Comparison of ENCODE assay signal across 29 mouse cellular contexts in the genomic region with DNA sequence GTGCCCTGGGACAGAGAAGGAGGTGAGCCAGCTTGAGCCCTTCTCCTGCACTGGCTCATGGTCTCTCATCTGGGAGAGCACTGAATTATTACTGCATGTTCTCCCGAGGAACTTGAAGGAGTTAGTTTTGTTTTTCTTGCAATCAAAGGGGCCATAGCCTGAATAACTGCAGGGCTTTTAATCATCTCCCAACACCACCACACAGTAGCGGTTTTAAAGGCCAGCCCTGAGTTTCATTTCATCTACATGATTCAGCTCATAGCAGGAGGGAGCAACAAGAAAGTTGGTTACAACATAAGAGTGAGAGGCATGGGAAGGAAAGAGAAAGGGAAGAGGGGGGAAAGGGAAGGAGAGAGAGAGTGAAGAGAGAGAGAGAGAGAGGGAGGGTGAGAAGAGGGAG. TPM values are rescaled to one million over a fixed set of nuclear protein-coding genes. Genes with fewer than 3 reads are reported as not detected.
DNase-seq lines count a peak whose midpoint lies in the region; ATAC-seq and TF ChIP-seq lines count a peak whose summit lies in the region.
"Had no signal": no experiment of that assay in that cellular context is flagged by ENCODE, and none has a peak within 500 bp of the region (broad histone marks: within the 10 kb centered on the region; RNA-seq: fewer than 3 reads in every experiment).

No protein-coding gene starts in this region.

- no peaks in the 10 kb centered on the region for H3K36me3 ChIP-seq in intestine, embryonic 14.5 days (ENCODE audit: control insufficient read depth, insufficient read depth, low read length)
- no peaks in the 10 kb centered on the region for H3K36me3 ChIP-seq in intestine, embryonic 16.5 days (ENCODE audit: control insufficient read depth, insufficient read depth, low read length)
- no peaks in the 10 kb centered on the region for H3K36me3 ChIP-seq in lung, postnatal 0 days (ENCODE audit: insufficient read depth, low read length)
- H3K36me3 ChIP-seq in liver, embryonic 11.5 days (ENCODE audit: control insufficient read depth, insufficient read depth, low read length) = no peaks in the 10 kb centered on the region
- H3K36me3 ChIP-seq: embryonic facial prominence, embryonic 12.5 days; embryonic facial prominence, embryonic 15.5 days; forebrain, embryonic 10.5 days; forebrain, embryonic 15.5 days; G1E; heart, embryonic 12.5 days; heart, embryonic 15.5 days; hindbrain, embryonic 10.5 days had no signal

- TF ChIP-seq CTCF in lung, postnatal 0 days (IDR thresholded peaks at IDR 0.05) = no peak
- no peak for TF ChIP-seq CTCF in embryonic fibroblast, embryonic 13.5 days (IDR thresholded peaks at IDR 0.05; ENCODE audit: borderline replicate concordance, insufficient read depth, low read length)

- no peak for TF ChIP-seq POLR2A in embryonic fibroblast, embryonic 13.5 days (IDR thresholded peaks at IDR 0.05; ENCODE audit: low read depth, low read length)

- no peak overlapping the region for H3K27ac ChIP-seq in intestine, embryonic 14.5 days (ENCODE audit: low read depth)
- no peak overlapping the region for H3K27ac ChIP-seq in intestine, embryonic 16.5 days (ENCODE audit: low read length)
- no peak overlapping the region for H3K27ac ChIP-seq in lung, postnatal 0 days (ENCODE audit: low read length)
- peak overlapping the region; percentile 62 for H3K27ac ChIP-seq in embryonic fibroblast, embryonic 13.5 days (ENCODE audit: insufficient read depth, low read length)
- H3K27ac ChIP-seq in liver, embryonic 11.5 days (ENCODE audit: low read depth, low read length) = no peak overlapping the region
- H3K27ac ChIP-seq: embryonic facial prominence, embryonic 12.5 days; embryonic facial prominence, embryonic 15.5 days; forebrain, embryonic 10.5 days; forebrain, embryonic 15.5 days; heart, embryonic 15.5 days; hindbrain, embryonic 10.5 days; hindbrain, embryonic 14.5 days; hindbrain, postnatal 0 days had no signal

- H3K4me3 ChIP-seq in intestine, embryonic 14.5 days (ENCODE audit: low read depth, low read length) = no peak overlapping the region
- H3K4me3 ChIP-seq in intestine, embryonic 16.5 days (ENCODE audit: low read length) = no peak overlapping the region
- no peak overlapping the region for H3K4me3 ChIP-seq in lung, postnatal 0 days (ENCODE audit: low read depth, low read length)
- no peak overlapping the region for H3K4me3 ChIP-seq in embryonic fibroblast, embryonic 13.5 days (ENCODE audit: insufficient read depth, low read length)
- H3K4me3 ChIP-seq in liver, embryonic 11.5 days (ENCODE audit: low read depth, low read length) = no peak overlapping the region
- H3K4me3 ChIP-seq: embryonic facial prominence, embryonic 12.5 days; embryonic facial prominence, embryonic 15.5 days; erythroblast, embryonic 14.5 days; forebrain, embryonic 10.5 days; forebrain, embryonic 15.5 days; heart, embryonic 12.5 days; heart, embryonic 15.5 days; hindbrain, embryonic 10.5 days had no signal

- H3K4me1 ChIP-seq in intestine, embryonic 14.5 days (replicated peaks; ENCODE audit: control insufficient read depth, insufficient read depth, low read length) = peaks cover 3% of the 10 kb centered on the region; the same call in 1 of the 2 replicates
- no peaks in the 10 kb centered on the region for H3K4me1 ChIP-seq in intestine, embryonic 16.5 days (ENCODE audit: control insufficient read depth, insufficient read depth, low read length)
- H3K4me1 ChIP-seq in lung, postnatal 0 days (ENCODE audit: insufficient read depth, low read depth, low read length) = peaks cover 4% of the 10 kb centered on the region
- H3K4me1 ChIP-seq in embryonic fibroblast, embryonic 13.5 days (ENCODE audit: control insufficient read depth, insufficient read depth, low read length) = peaks cover 4% of the 10 kb centered on the region; the same call in 1 of the 2 replicates
- no peaks in the 10 kb centered on the region for H3K4me1 ChIP-seq in liver, embryonic 11.5 days (replicated peaks; ENCODE audit: control insufficient read depth, insufficient read depth, low read length)
- H3K4me1 ChIP-seq: embryonic facial prominence, embryonic 15.5 days; forebrain, embryonic 10.5 days; forebrain, embryonic 15.5 days; heart, embryonic 12.5 days; hindbrain, embryonic 10.5 days had no signal

- H3K9me3 ChIP-seq in intestine, embryonic 14.5 days (ENCODE audit: control insufficient read depth, low read length) = no peaks in the 10 kb centered on the region
- no peaks in the 10 kb centered on the region for H3K9me3 ChIP-seq in intestine, embryonic 16.5 days (ENCODE audit: control insufficient read depth, low read length)
- no peaks in the 10 kb centered on the region for H3K9me3 ChIP-seq in lung, postnatal 0 days (ENCODE audit: low read length)
- H3K9me3 ChIP-seq in liver, embryonic 11.5 days (ENCODE audit: control insufficient read depth, low read length) = no peaks in the 10 kb centered on the region
- H3K9me3 ChIP-seq: embryonic facial prominence, embryonic 12.5 days; embryonic facial prominence, embryonic 15.5 days; forebrain, embryonic 10.5 days; forebrain, embryonic 15.5 days; heart, embryonic 12.5 days; heart, embryonic 15.5 days; hindbrain, embryonic 10.5 days had no signal

- peak; percentile 42 for DNase-seq in intestine, embryonic 14.5 days (ENCODE audit: low spot score)
- DNase-seq in lung, postnatal 0 days (ENCODE audit: low spot score) = no peak
- DNase-seq in lung, postnatal 14 days = no peak
- DNase-seq in liver, embryonic 11.5 days (ENCODE audit: low spot score) = no peak
- DNase-seq: adrenal gland, adult 2 months; adrenal gland, postnatal 14 days; B cell, adult 2 months; cerebellum, adult 11 months; cerebellum, adult 2 months; cerebellum, adult 9-11 months; cerebellum, postnatal 25 days; gastrocnemius, postnatal 25 days; heart, adult 18-20 months; heart, postnatal 10 days; heart, postnatal 36 days had no signal

- TF ChIP-seq EP300 in lung, postnatal 0 days (IDR thresholded peaks at IDR 0.05) = no peak

- H3K27me3 ChIP-seq in intestine, embryonic 14.5 days (replicated peaks; ENCODE audit: control insufficient read depth, insufficient read depth, low read length) = no peaks in the 10 kb centered on the region
- H3K27me3 ChIP-seq in intestine, embryonic 16.5 days (replicated peaks; ENCODE audit: control insufficient read depth, insufficient read depth, low read length) = no peaks in the 10 kb centered on the region
- no peaks in the 10 kb centered on the region for H3K27me3 ChIP-seq in lung, postnatal 0 days (replicated peaks; ENCODE audit: insufficient read depth, low read length)
- no peaks in the 10 kb centered on the region; the same call in 1 of the 2 replicates for H3K27me3 ChIP-seq in liver, embryonic 11.5 days (replicated peaks; ENCODE audit: control insufficient read depth, insufficient read depth, low read length)
- H3K27me3 ChIP-seq: embryonic facial prominence, embryonic 12.5 days; embryonic facial prominence, embryonic 15.5 days; forebrain, embryonic 15.5 days; heart, embryonic 12.5 days; heart, embryonic 15.5 days had no signal

- H3K4me2 ChIP-seq in intestine, embryonic 14.5 days (ENCODE audit: low read length) = no peak overlapping the region
- no peak overlapping the region for H3K4me2 ChIP-seq in intestine, embryonic 16.5 days (ENCODE audit: low read depth, low read length)
- no peak overlapping the region for H3K4me2 ChIP-seq in lung, postnatal 0 days (replicated peaks; ENCODE audit: low read depth, low read length)
- no peak overlapping the region for H3K4me2 ChIP-seq in liver, embryonic 11.5 days
- H3K4me2 ChIP-seq: embryonic facial prominence, embryonic 12.5 days; embryonic facial prominence, embryonic 15.5 days; forebrain, embryonic 15.5 days; heart, embryonic 12.5 days; heart, embryonic 15.5 days; hindbrain, embryonic 14.5 days had no signal

- no peak for ATAC-seq in intestine, embryonic 14.5 days (replicated peaks; ENCODE audit: low FRiP score, low TSS enrichment, low read depth)
- no peak for ATAC-seq in intestine, embryonic 16.5 days
- ATAC-seq in lung, postnatal 0 days = 0 out of 2 replicates have a peak, but pooled peaks have one; percentile 12
- no peak for ATAC-seq in liver, embryonic 11.5 days (replicated peaks; ENCODE audit: low FRiP score)
- ATAC-seq: forebrain, embryonic 15.5 days; hindbrain, postnatal 0 days; inflammation-experienced regulatory T-cells, adult 6 months had no signal

- WGBS in intestine, embryonic 14.5 days = 39% methylated on average over 2 of the region's 2 CpGs
- WGBS in intestine, embryonic 16.5 days = 29% methylated on average over 2 of the region's 2 CpGs
- 30% methylated on average over 2 of the region's 2 CpGs for WGBS in lung, postnatal 0 days
- 61% methylated on average over 2 of the region's 2 CpGs for WGBS in liver, embryonic 11.5 days

- no peak overlapping the region for H3K9ac ChIP-seq in intestine, embryonic 14.5 days (ENCODE audit: low read length)
- no peak overlapping the region for H3K9ac ChIP-seq in intestine, embryonic 16.5 days (ENCODE audit: low read depth, low read length)
- no peak overlapping the region for H3K9ac ChIP-seq in lung, postnatal 0 days (replicated peaks; ENCODE audit: low read depth)
- no peak overlapping the region for H3K9ac ChIP-seq in liver, embryonic 11.5 days (ENCODE audit: low read depth, low read length)
- H3K9ac ChIP-seq: embryonic facial prominence, embryonic 12.5 days; embryonic facial prominence, embryonic 15.5 days; forebrain, embryonic 15.5 days; heart, embryonic 12.5 days; heart, embryonic 15.5 days; hindbrain, embryonic 14.5 days had no signal

RNA-seq across cellular contexts. Expression of a gene that starts 31.3 kb away (rescaled TPM):
- 18.8 and 23.8 TPM in 2 replicates for polyA plus RNA-seq in intestine, embryonic 14.5 days (2014; fragmentation: Nextera tagmentation; extraction: Ambion mirVana)
- 17.6 and 18.7 TPM in 2 replicates for polyA plus RNA-seq in intestine, embryonic 16.5 days (2015; fragmentation: Nextera tagmentation; extraction: Ambion mirVana)
- 112 and 125 TPM in 2 replicates for polyA plus RNA-seq in lung, postnatal 0 days (2015; fragmentation: Nextera tagmentation; extraction: Ambion mirVana)
- 62.9 and 107 TPM in 2 replicates for polyA plus RNA-seq in embryonic fibroblast, embryonic 13.5 days (2011; ENCODE audit: insufficient read length, low read depth, missing spikeins)
- 2.7 and 3.1 TPM in 2 replicates for polyA plus RNA-seq in liver, embryonic 11.5 days (2014; fragmentation: Nextera tagmentation; extraction: Ambion mirVana)
- polyA plus RNA-seq: erythroblast, embryonic 14.5 days; G1E; inflammation-experienced regulatory T-cells, adult 6 months had no signal
